Mouse (Mus musculus) liver, postnatal 0 days (tissue): ENCODE results near the gene Fpr1. TPM values are rescaled to one million over a fixed set of nuclear protein-coding genes. Genes with fewer than 3 reads are reported as not detected.
A peak's percentile ranks its signal among the peaks of the same experiment; 100 is the strongest.

Experiments
- ATAC-seq: fragments of 200-750 bp; cut with Nextera tagmentation; 2 replicates; pipeline ENCODE4 v1.8.0; 2017; ENCODE audit warnings: mild to moderate bottlenecking, moderate library complexity
- DNase-seq: peaks from one replicate; pipeline ENCODE4 v3.0.0-alpha.2; 2016
- H3K27ac ChIP-seq: fragments of 300-500 bp; sonication (generic); 2 replicates; pipeline ENCODE4 v1.5.1; 2014; ENCODE audit warnings: antibody characterized with exemption, moderate library complexity, mild to moderate bottlenecking, low read depth
- H3K27me3 ChIP-seq: fragments of 300-500 bp; sonication (generic); 2 replicates; pipeline ENCODE4 v1.6.1; 2014; ENCODE audit warnings: low read length, control low read depth, mixed read lengths; ENCODE audit not compliant: insufficient read depth
- H3K36me3 ChIP-seq: fragments of 300-500 bp; sonication (generic); replicated peaks from 2 replicates; pipeline ENCODE4 v1.6.1; 2014; ENCODE audit warnings: mild to moderate bottlenecking, control low read depth, low read length, moderate library complexity, mixed read lengths; ENCODE audit not compliant: insufficient read depth
- H3K4me1 ChIP-seq: fragments of 300-500 bp; sonication (generic); 2 replicates; pipeline ENCODE4 v1.6.1; 2014; ENCODE audit warnings: antibody characterized with exemption, mild to moderate bottlenecking, control low read depth; ENCODE audit not compliant: insufficient read depth
- H3K4me2 ChIP-seq: fragments of 300-500 bp; sonication (generic); 2 replicates; pipeline ENCODE4 v1.6.1; 2014; ENCODE audit warnings: low read depth, mild to moderate bottlenecking, low read length, moderate library complexity, mixed read lengths
- H3K4me3 ChIP-seq: fragments of 300-500 bp; sonication (generic); 2 replicates; pipeline ENCODE4 v1.5.1; 2014; ENCODE audit warnings: low read depth, low read length
- H3K9ac ChIP-seq: fragments of 300-500 bp; sonication (generic); replicated peaks from 2 replicates; pipeline ENCODE4 v1.6.1; 2014; ENCODE audit warnings: mild to moderate bottlenecking, moderate library complexity
- H3K9me3 ChIP-seq: fragments of 300-500 bp; sonication (generic); 2 replicates; pipeline ENCODE4 v1.6.1; 2016; ENCODE audit warnings: mild to moderate bottlenecking, control low read depth, low read length, mixed read lengths
- CTCF ChIP-seq: sonication (generic); IDR thresholded peaks from 2 replicates; pipeline ENCODE4 v1.5.1; 2016; ENCODE audit warnings: antibody characterized with exemption, low read depth
- EP300 ChIP-seq: IDR thresholded peaks from 2 replicates; pipeline ENCODE4 v1.6.1; 2016; ENCODE audit warnings: antibody characterized with exemption, low read depth, mild to moderate bottlenecking
- WGBS: fragments of 180-500 bp; shearing (Covaris S2); extraction: QIAGEN DNeasy Blood & Tissue Kit; methylation state at CpG from one replicate; pipeline ENCODE4 v1.1.7; 2014; ENCODE audit not compliant: insufficient replicate concordance; 5-methylcytosine and 5-hydroxymethylcytosine counted together
- polyA plus RNA-seq: library from polyadenylated mRNA; unstranded; fragments of >200 nt; fragmentation: Nextera tagmentation; extraction: Ambion mirVana; gene quantifications from 2 replicates; pipeline ENCODE4 v1.2.1, GENCODE M21; 2015

The Fpr1 gene
- polyA plus RNA-seq, 1 experiment from 2014 or later: 13.7 TPM

GRCm38 (mm10) chr17:17834896-17835295 is 48.8 kb downstream of the Fpr1 start:
- Histone ChIP-seq H3K4me3 (no peak overlapping the region), H3K9me3 (no peaks in the 10 kb centered on the region), H3K9ac (no peak overlapping the region), H3K4me2 (no peak overlapping the region), H3K27me3 (no peaks in the 10 kb centered on the region), H3K27ac (no peak overlapping the region), H3K36me3 (no peaks in the 10 kb centered on the region), H3K4me1 (peaks cover 12% of the 10 kb centered on the region)
- WGBS: 11% methylated on average over 1 of the region's 1 CpGs
- ATAC-seq (no peak), DNase-seq (peak; percentile 23)
- TF ChIP-seq CTCF (no peak), EP300 (no peak)

- H3K4me2 ChIP-seq: no peak overlapping the region
- no peaks in the 10 kb centered on the region for H3K9me3 ChIP-seq
- WGBS: 63% methylated on average over 7 of the region's 7 CpGs
- no peak for TF ChIP-seq EP300
- TF ChIP-seq CTCF: no peak
- H3K27ac ChIP-seq: no peak overlapping the region
- DNase-seq (no peak), ATAC-seq (no peak)
- no peaks in the 10 kb centered on the region for H3K36me3 ChIP-seq
- peaks cover 11% of the 10 kb centered on the region; the same call in 1 of the 2 replicates for H3K27me3 ChIP-seq
- no peak overlapping the region for H3K4me3 ChIP-seq
- peaks cover 7% of the 10 kb centered on the region for H3K4me1 ChIP-seq
- no peak overlapping the region for H3K9ac ChIP-seq
These were observed 53.0 kb downstream of the Fpr1 start for GRCm38 (mm10) chr17:17830731-17831130.

GRCm38 (mm10) chr17:17829816-17830535 is 53.8 kb downstream of the Fpr1 start:
- H3K9me3 ChIP-seq: no peaks in the 10 kb centered on the region
- H3K4me2 ChIP-seq: no peak overlapping the region
- DNase-seq (no peak), ATAC-seq (no peak)
- WGBS: 77% methylated on average over 18 of the region's 23 CpGs
- H3K27ac ChIP-seq: no peak overlapping the region
- no peak overlapping the region for H3K4me3 ChIP-seq
- H3K27me3 ChIP-seq: peaks cover 11% of the 10 kb centered on the region; the same call in 1 of the 2 replicates
- H3K4me1 ChIP-seq: peaks cover 7% of the 10 kb centered on the region
- H3K9ac ChIP-seq: no peak overlapping the region
- no peaks in the 10 kb centered on the region for H3K36me3 ChIP-seq
- no peak for TF ChIP-seq CTCF
- TF ChIP-seq EP300: no peak

GRCm38 (mm10) chr17:17829052-17829785 is 54.5 kb downstream of the Fpr1 start:
- Histone ChIP-seq H3K36me3 (no peaks in the 10 kb centered on the region), H3K9me3 (no peaks in the 10 kb centered on the region), H3K27ac (no peak overlapping the region), H3K4me1 (peaks cover 5% of the 10 kb centered on the region; the same call in 1 of the 2 replicates), H3K27me3 (peaks cover 11% of the 10 kb centered on the region; the same call in 1 of the 2 replicates), H3K4me3 (peak overlapping the region; percentile 70), H3K4me2 (peak overlapping the region; percentile 77), H3K9ac (peak overlapping the region; percentile 11; the same call in 1 of the 2 replicates)
- no peak for ATAC-seq
- 20% methylated on average over 6 of the region's 6 CpGs for WGBS
- no peak for DNase-seq
- no peak for TF ChIP-seq EP300
- TF ChIP-seq CTCF: no peak

- peak; percentile 48 for DNase-seq
- H3K4me2 ChIP-seq: peak overlapping the region; percentile 77
- H3K4me1 ChIP-seq: peaks cover 5% of the 10 kb centered on the region; the same call in 1 of the 2 replicates
- peak overlapping the region; percentile 70 for H3K4me3 ChIP-seq
- TF ChIP-seq EP300 (no peak), CTCF (no peak)
- WGBS: 2% methylated on average over 8 of the region's 15 CpGs
- H3K36me3 ChIP-seq: no peaks in the 10 kb centered on the region
- peaks cover 11% of the 10 kb centered on the region; the same call in 1 of the 2 replicates for H3K27me3 ChIP-seq
- ATAC-seq: peak; percentile 15
- peak overlapping the region; percentile 83 for H3K27ac ChIP-seq
- H3K9ac ChIP-seq: peak overlapping the region; percentile 66
- H3K9me3 ChIP-seq: no peaks in the 10 kb centered on the region
These were observed 55.4 kb downstream of the Fpr1 start for GRCm38 (mm10) chr17:17828191-17828981.
